Mouse (Mus musculus): ENCODE results near the gene 1700016C15Rik.

- TF ChIP-seq CTCF (IDR thresholded peaks at IDR 0.05; ENCODE audit: borderline replicate concordance, control insufficient read depth, extremely low read depth, insufficient read depth, low read length, poor library complexity) = no peak
- no peak for TF ChIP-seq POLR2A (IDR thresholded peaks at IDR 0.05; ENCODE audit: control insufficient read depth, extremely low read depth, insufficient read depth, low read length, poor library complexity)
Measured at GRCm38 (mm10) chr1:177707571-177707970, 22.0 kb upstream of the 1700016C15Rik start.
